Mouse (Mus musculus): ENCODE results near the gene Mrps11.
A peak's percentile ranks its signal among the peaks of the same experiment; 100 is the strongest.

Mrps11 gene

GRCm38 (mm10) chr7:78782639-78783581 is at the start of gene Mrps11, which contains the start of gene Mrpl46:
Gene Mrps11, plus strand, starts transcription at chr7:78783119.
Gene Mrpl46, minus strand, starts transcription at chr7:78783531.
- DNase-seq: peak; percentile 87

- no peak for DNase-seq
Observed at GRCm38 (mm10) chr7:78737196-78737595, 45.7 kb upstream of the Mrps11 start.

GRCm38 (mm10) chr7:78737614-78738210 is 45.2 kb upstream of the Mrps11 start, which contains the start of gene Ntrk3:
Gene Ntrk3, minus strand, starts transcription at chr7:78738012.
- no peak for DNase-seq

GRCm38 (mm10) chr7:78739351-78740000 is 43.4 kb upstream of the Mrps11 start:
- DNase-seq: no peak

- DNase-seq: no peak
Observed at GRCm38 (mm10) chr7:78743731-78744385, 39.1 kb upstream of the Mrps11 start.

GRCm38 (mm10) chr7:78752961-78753360 is 30.0 kb upstream of the Mrps11 start:
- DNase-seq: no peak

- no peak for DNase-seq
Observed at GRCm38 (mm10) chr7:78753752-78754457, 29.0 kb upstream of the Mrps11 start.

GRCm38 (mm10) chr7:78754458-78755000 is 28.4 kb upstream of the Mrps11 start:
- no peak for DNase-seq

GRCm38 (mm10) chr7:78763801-78764200 is 19.1 kb upstream of the Mrps11 start:
- no peak for DNase-seq

- peak; percentile 8 for DNase-seq
Observed at GRCm38 (mm10) chr7:78765215-78765631, 17.7 kb upstream of the Mrps11 start.

GRCm38 (mm10) chr7:78766019-78766683 is 16.8 kb upstream of the Mrps11 start:
- peak; percentile 71 for DNase-seq

- no peak for DNase-seq
Observed at GRCm38 (mm10) chr7:78767929-78768531, 14.9 kb upstream of the Mrps11 start.

GRCm38 (mm10) chr7:78769075-78769652 is 13.8 kb upstream of the Mrps11 start:
- DNase-seq: peak; percentile 13

GRCm38 (mm10) chr7:78770936-78771335 is 12.0 kb upstream of the Mrps11 start:
- no peak for DNase-seq

GRCm38 (mm10) chr7:78778741-78779140 is 4.2 kb upstream of the Mrps11 start:
- DNase-seq: peak; percentile 41

- DNase-seq: no peak
Observed at GRCm38 (mm10) chr7:78785906-78786305, 3.0 kb downstream of the Mrps11 start.

GRCm38 (mm10) chr7:78787793-78788380 is 5.0 kb downstream of the Mrps11 start:
- no peak for DNase-seq

- DNase-seq: peak; percentile 60
Observed at GRCm38 (mm10) chr7:78791359-78792222, 8.7 kb downstream of the Mrps11 start.

Data from kidney, adult 18-20 months (tissue).